Mouse (Mus musculus): ENCODE data around the gene Pax3.

Pax3 gene

GRCm38 (mm10) chr1:78057939-78058338 lies 139.0 kb downstream of the Pax3 start:
- no peak for DNase-seq

- no peak for DNase-seq
Observed at GRCm38 (mm10) chr1:78053677-78054076, 143.3 kb downstream of the Pax3 start.

Measured in right cerebral cortex, adult 18-20 months (tissue).